Mouse (Mus musculus) kidney, adult 2 months (tissue): ENCODE measurements around the gene Mgst2.

Source experiments
- CTCF ChIP-seq: fragments of 200-500 bp; conservative IDR thresholded peaks from 2 replicates; pipeline ENCODE4 v1.5.1; 2011; ENCODE audit warnings: low read depth, mild to moderate bottlenecking, control low read depth, low read length, moderate library complexity, mixed read lengths; ENCODE audit not compliant: insufficient read depth, insufficient read length
- POLR2A ChIP-seq: fragments of 200-500 bp; IDR thresholded peaks from one replicate; pipeline ENCODE4 v1.6.1; 2011; ENCODE audit warnings: low read depth, low read length, control low read depth

DNA sequence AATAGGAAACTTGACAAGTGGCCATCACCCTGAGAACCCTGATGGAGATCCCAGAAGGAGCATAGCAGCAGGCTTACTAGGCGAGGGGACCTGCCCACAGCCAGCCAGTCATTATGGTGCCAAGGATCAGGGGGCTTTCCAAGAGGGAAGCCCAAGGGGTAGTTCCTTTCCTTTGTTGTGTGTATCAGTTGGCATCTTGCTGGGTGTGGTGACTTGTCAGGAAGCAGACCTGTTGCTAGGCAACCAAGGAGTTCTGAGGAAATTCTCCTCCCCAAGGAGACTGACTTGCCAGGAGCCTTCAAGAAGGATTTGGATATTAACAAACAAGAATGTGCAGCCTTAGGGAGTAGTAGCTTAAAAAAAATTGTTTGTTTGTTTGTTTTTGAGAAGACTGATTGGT, 25.7 kb upstream of the Mgst2 start:
- TF ChIP-seq CTCF (no peak), POLR2A (no peak)
